Mouse (Mus musculus): ENCODE data around the gene Spg11.
"Not testable (repeated sequence)": the region's sequence is repeated elsewhere in the genome, so short reads cannot be mapped to it uniquely, and the experiment has no call there.

The Spg11 gene

GRCm38 (mm10) chr2:122065200-122065969 is 52.8 kb downstream of the Spg11 start:
- DNase-seq (ENCODE audit: low spot score in 2 of 2), result no peak

- DNase-seq (ENCODE audit: low spot score in 2 of 2), result no peak
These were observed 58.6 kb downstream of the Spg11 start for GRCm38 (mm10) chr2:122059365-122060115.

GRCm38 (mm10) chr2:122043926-122044325 is 74.3 kb downstream of the Spg11 start:
- no peak for DNase-seq (ENCODE audit: low spot score in 2 of 2)

- DNase-seq (ENCODE audit: low spot score in 2 of 2), result no peak
These were observed 82.1 kb downstream of the Spg11 start for GRCm38 (mm10) chr2:122036064-122036463.

GRCm38 (mm10) chr2:122031970-122032369 is 86.2 kb downstream of the Spg11 start:
- DNase-seq (ENCODE audit: low spot score in 2 of 2), result no peak

- peak; percentile 19 to 26 for DNase-seq (ENCODE audit: low spot score in 2 of 2)
These were observed 89.2 kb downstream of the Spg11 start for GRCm38 (mm10) chr2:122028756-122029700.

GRCm38 (mm10) chr2:122027862-122028755 is 90.1 kb downstream of the Spg11 start, which contains the start of gene Eif3j1:
Gene Eif3j1 (plus strand): TSS chr2:122028546.
- peak; percentile 84 to 86 for DNase-seq (ENCODE audit: low spot score in 2 of 2)

- DNase-seq (ENCODE audit: low spot score in 2 of 2), result not testable (repeated sequence)
These were observed 91.1 kb downstream of the Spg11 start for GRCm38 (mm10) chr2:122027091-122027490.

GRCm38 (mm10) chr2:122022284-122022683 is 95.9 kb downstream of the Spg11 start:
- no peak for DNase-seq (ENCODE audit: low spot score in 2 of 2)

GRCm38 (mm10) chr2:122018705-122019104 is 99.5 kb downstream of the Spg11 start:
- no peak for DNase-seq (ENCODE audit: low spot score in 2 of 2)

GRCm38 (mm10) chr2:122011441-122011840 is 106.7 kb downstream of the Spg11 start:
- no peak for DNase-seq (ENCODE audit: low spot score in 2 of 2)

GRCm38 (mm10) chr2:122008832-122009231 is 109.4 kb downstream of the Spg11 start:
- DNase-seq (ENCODE audit: low spot score in 2 of 2), result no peak
